Mouse (Mus musculus): Measurements from ENCODE around the gene Dennd5a.
"Not testable (repeated sequence)": the region's sequence is repeated elsewhere in the genome, so short reads cannot be mapped to it uniquely, and the experiment has no call there.

GRCm38 (mm10) chr7:109986775-109987174 lies 26.5 kb upstream of the Dennd5a start, which contains the start of gene Tmem41b:
- not testable (repeated sequence) for TF ChIP-seq POLR2A (IDR thresholded peaks at IDR 0.05; ENCODE audit: low read depth, low read length); CTCF (conservative IDR thresholded peaks at IDR 0.05; ENCODE audit: insufficient read depth, insufficient read length, low read depth, low read length)

Measured in kidney, adult 2 months (tissue).